Mouse (Mus musculus): ENCODE results near the gene Cd28. TPM values are rescaled to one million over a fixed set of nuclear protein-coding genes. Genes with fewer than 3 reads are reported as not detected.

Cd28 gene
- polyA plus RNA-seq, 1 experiment, result 0.02 TPM

GRCm38 (mm10) chr1:60819993-60820392 is 103.4 kb downstream of the Cd28 start:
- H3K79me3 ChIP-seq (ENCODE audit: low read depth), result no peaks in the 10 kb centered on the region
- no peaks in the 10 kb centered on the region for H3K36me3 ChIP-seq (ENCODE audit: control insufficient read depth, insufficient read depth)
- no peaks in the 10 kb centered on the region for H3K79me2 ChIP-seq (ENCODE audit: control insufficient read depth, insufficient read depth)
- no peaks in the 10 kb centered on the region for H3K27me3 ChIP-seq (ENCODE audit: control insufficient read depth, insufficient read depth, insufficient read length)
- H3ac ChIP-seq (ENCODE audit: control insufficient read depth, insufficient read length, low read depth), result no peak overlapping the region
- no peak for TF ChIP-seq MAX (IDR thresholded peaks at IDR 0.05)
- no peak for TF ChIP-seq USF1 (IDR thresholded peaks at IDR 0.05; ENCODE audit: low read depth)
- no peak for TF ChIP-seq MYOD1 (IDR thresholded peaks at IDR 0.05; ENCODE audit: control insufficient read depth, insufficient read length, low read depth)
- TF ChIP-seq CEBPB (IDR thresholded peaks at IDR 0.05; ENCODE audit: low read depth), result no peak
- no peak for TF ChIP-seq CTCF (IDR thresholded peaks at IDR 0.05; ENCODE audit: control insufficient read depth, insufficient read depth, insufficient read length)
- TF ChIP-seq MYOG (IDR thresholded peaks at IDR 0.05; ENCODE audit: control insufficient read depth, extremely low read depth, insufficient read length), result no peak
- no peak for TF ChIP-seq FOSL1 (IDR thresholded peaks at IDR 0.05; ENCODE audit: insufficient read depth, low read length, poor library complexity, severe bottlenecking)
- no peak overlapping the region for H3K4me3 ChIP-seq (ENCODE audit: insufficient read depth, poor library complexity, severe bottlenecking)

- no peaks in the 10 kb centered on the region for H3K79me3 ChIP-seq (ENCODE audit: low read depth)
- H3K36me3 ChIP-seq (ENCODE audit: control insufficient read depth, insufficient read depth), result no peaks in the 10 kb centered on the region
- no peaks in the 10 kb centered on the region for H3K27me3 ChIP-seq (ENCODE audit: control insufficient read depth, insufficient read depth, insufficient read length)
- H3ac ChIP-seq (ENCODE audit: control insufficient read depth, insufficient read length, low read depth), result no peak overlapping the region
- no peak overlapping the region for H3K4me3 ChIP-seq (ENCODE audit: insufficient read depth, poor library complexity, severe bottlenecking)
- TF ChIP-seq FOSL1 (IDR thresholded peaks at IDR 0.05; ENCODE audit: insufficient read depth, low read length, poor library complexity, severe bottlenecking), result no peak
- no peak for TF ChIP-seq MYOD1 (IDR thresholded peaks at IDR 0.05; ENCODE audit: control insufficient read depth, insufficient read length, low read depth)
- no peak for TF ChIP-seq CTCF (IDR thresholded peaks at IDR 0.05; ENCODE audit: control insufficient read depth, insufficient read depth, insufficient read length)
- no peak for TF ChIP-seq USF1 (IDR thresholded peaks at IDR 0.05; ENCODE audit: low read depth)
- no peak for TF ChIP-seq CEBPB (IDR thresholded peaks at IDR 0.05; ENCODE audit: low read depth)
- TF ChIP-seq MYOG (IDR thresholded peaks at IDR 0.05; ENCODE audit: control insufficient read depth, extremely low read depth, insufficient read length), result no peak
- no peak for TF ChIP-seq MAX (IDR thresholded peaks at IDR 0.05)
- H3K79me2 ChIP-seq (ENCODE audit: control insufficient read depth, insufficient read depth), result no peaks in the 10 kb centered on the region
Observed at GRCm38 (mm10) chr1:60820981-60821380, 104.4 kb downstream of the Cd28 start.

GRCm38 (mm10) chr1:60821590-60821989 is 105.0 kb downstream of the Cd28 start:
- Histone ChIP-seq H3K79me3 (ENCODE audit: low read depth) (no peaks in the 10 kb centered on the region), H3K79me2 (ENCODE audit: control insufficient read depth, insufficient read depth) (no peaks in the 10 kb centered on the region), H3K36me3 (ENCODE audit: control insufficient read depth, insufficient read depth) (no peaks in the 10 kb centered on the region), H3K27me3 (ENCODE audit: control insufficient read depth, insufficient read depth, insufficient read length) (no peaks in the 10 kb centered on the region), H3K4me3 (ENCODE audit: insufficient read depth, poor library complexity, severe bottlenecking) (no peak overlapping the region), H3ac (ENCODE audit: control insufficient read depth, insufficient read length, low read depth) (no peak overlapping the region)
- no peak for TF ChIP-seq FOSL1 (IDR thresholded peaks at IDR 0.05; ENCODE audit: insufficient read depth, low read length, poor library complexity, severe bottlenecking)
- TF ChIP-seq MYOD1 (IDR thresholded peaks at IDR 0.05; ENCODE audit: control insufficient read depth, insufficient read length, low read depth), result no peak
- TF ChIP-seq CEBPB (IDR thresholded peaks at IDR 0.05; ENCODE audit: low read depth), result no peak
- no peak for TF ChIP-seq MYOG (IDR thresholded peaks at IDR 0.05; ENCODE audit: control insufficient read depth, extremely low read depth, insufficient read length)
- TF ChIP-seq CTCF (IDR thresholded peaks at IDR 0.05; ENCODE audit: control insufficient read depth, insufficient read depth, insufficient read length), result no peak
- no peak for TF ChIP-seq USF1 (IDR thresholded peaks at IDR 0.05; ENCODE audit: low read depth)
- no peak for TF ChIP-seq MAX (IDR thresholded peaks at IDR 0.05)

Other genes with a start within 250 kb of the Cd28 start
- gene Raph1, start 149.7 kb upstream of the Cd28 start, polyA plus RNA-seq (2012; fragmentation: generic; extraction: Trizol), result 9.5 TPM
- not detected for gene Ctla4, start 170.2 kb downstream of the Cd28 start, polyA plus RNA-seq (2012; fragmentation: generic; extraction: Trizol)